Mouse (Mus musculus) hindbrain, embryonic 14.5 days (tissue): ENCODE data around the gene Nav2. TPM values are rescaled to one million over a fixed set of nuclear protein-coding genes. Genes with fewer than 3 reads are reported as not detected.

Experiments
- ATAC-seq: fragments of 200-750 bp; cut with Nextera tagmentation; 2 replicates; pipeline ENCODE4 v1.8.0; 2017; ENCODE audit warnings: moderate number of reproducible peaks, mild to moderate bottlenecking, moderate TSS enrichment, moderate library complexity; ENCODE audit not compliant: low FRiP score
- DNase-seq: peaks from one replicate; pipeline ENCODE4 v3.0.0-alpha.2; 2015; ENCODE audit warnings: low spot score
- H3K27ac ChIP-seq: fragments of 300-500 bp; sonication (generic); 2 replicates; pipeline ENCODE4 v1.5.1; 2014; ENCODE audit warnings: mild to moderate bottlenecking, moderate library complexity
- H3K27me3 ChIP-seq: fragments of 300-500 bp; sonication (generic); 2 replicates; pipeline ENCODE4 v1.6.1; 2014; ENCODE audit warnings: mild to moderate bottlenecking, low read length, mixed read lengths; ENCODE audit not compliant: control insufficient read depth, insufficient read depth
- H3K36me3 ChIP-seq: fragments of 300-500 bp; sonication (generic); replicated peaks from 2 replicates; pipeline ENCODE4 v1.6.1; 2014; ENCODE audit not compliant: control insufficient read depth, insufficient read depth
- H3K4me1 ChIP-seq: fragments of 300-500 bp; sonication (generic); replicated peaks from 2 replicates; pipeline ENCODE4 v1.6.1; 2014; ENCODE audit warnings: antibody characterized with exemption, low read length, mixed read lengths; ENCODE audit not compliant: control insufficient read depth, insufficient read depth
- H3K4me2 ChIP-seq: fragments of 300-500 bp; sonication (generic); replicated peaks from 2 replicates; pipeline ENCODE4 v1.6.1; 2014; ENCODE audit warnings: mild to moderate bottlenecking, moderate library complexity
- H3K4me3 ChIP-seq: fragments of 300-500 bp; sonication (generic); replicated peaks from 2 replicates; pipeline ENCODE4 v1.5.1; 2014; ENCODE audit warnings: mild to moderate bottlenecking, low read length
- H3K9ac ChIP-seq: fragments of 300-500 bp; sonication (generic); 2 replicates; pipeline ENCODE4 v1.6.1; 2014
- H3K9me3 ChIP-seq: fragments of 300-500 bp; sonication (generic); 2 replicates; pipeline ENCODE4 v1.6.1; 2016; ENCODE audit warnings: low read length; ENCODE audit not compliant: control insufficient read depth
- WGBS: fragments of 180-500 bp; shearing (Covaris S2); extraction: QIAGEN DNeasy Blood & Tissue Kit; methylation state at CpG from one replicate; pipeline ENCODE4 v1.1.7; 2014; 5-methylcytosine and 5-hydroxymethylcytosine counted together
- polyA plus RNA-seq: library from polyadenylated mRNA; unstranded; fragments of >200 nt; fragmentation: Nextera tagmentation; extraction: Ambion mirVana; gene quantifications from 2 replicates; pipeline ENCODE4 v1.2.1, GENCODE M21; 2014

Gene Nav2
- polyA plus RNA-seq, 1 experiment from 2014 or later: 28.2 TPM

GRCm38 (mm10) chr7:48883525-48884265, 24.8 kb upstream of the Nav2 start:
- Histone ChIP-seq H3K36me3 (no peaks in the 10 kb centered on the region), H3K27ac (no peak overlapping the region), H3K9ac (no peak overlapping the region), H3K9me3 (no peaks in the 10 kb centered on the region), H3K4me2 (no peak overlapping the region), H3K4me1 (peaks cover 5% of the 10 kb centered on the region; the same call in 1 of the 2 replicates), H3K4me3 (no peak overlapping the region), H3K27me3 (peaks cover 25% of the 10 kb centered on the region)
- ATAC-seq: no peak
- WGBS: 87% methylated on average over 4 of the region's 4 CpGs
- no peak for DNase-seq

GRCm38 (mm10) chr7:48884266-48884611, 24.3 kb upstream of the Nav2 start:
- 77% methylated on average over 5 of the region's 5 CpGs for WGBS

GRCm38 (mm10) chr7:48887973-48888372, 20.5 kb upstream of the Nav2 start:
- Histone ChIP-seq H3K36me3 (no peaks in the 10 kb centered on the region), H3K9ac (no peak overlapping the region), H3K27me3 (peaks cover 13% of the 10 kb centered on the region), H3K4me1 (peaks cover 8% of the 10 kb centered on the region), H3K27ac (no peak overlapping the region), H3K4me2 (no peak overlapping the region), H3K9me3 (no peaks in the 10 kb centered on the region), H3K4me3 (no peak overlapping the region)
- no peak for ATAC-seq
- 39% methylated on average over 8 of the region's 8 CpGs for WGBS
- no peak for DNase-seq

More at GRCm38 (mm10) chr7:48884266-48884611, 24.3 kb upstream of the Nav2 start:
- ATAC-seq: no peak
- Histone ChIP-seq H3K4me3 (no peak overlapping the region), H3K9ac (no peak overlapping the region), H3K36me3 (no peaks in the 10 kb centered on the region), H3K27me3 (peaks cover 25% of the 10 kb centered on the region), H3K4me2 (no peak overlapping the region), H3K9me3 (no peaks in the 10 kb centered on the region), H3K4me1 (peaks cover 5% of the 10 kb centered on the region; the same call in 1 of the 2 replicates), H3K27ac (no peak overlapping the region)
- no peak for DNase-seq

- Histone ChIP-seq H3K27ac (no peak overlapping the region), H3K9me3 (no peaks in the 10 kb centered on the region), H3K9ac (no peak overlapping the region), H3K4me3 (no peak overlapping the region), H3K4me1 (peaks cover 8% of the 10 kb centered on the region), H3K36me3 (no peaks in the 10 kb centered on the region), H3K4me2 (no peak overlapping the region), H3K27me3 (0 out of 2 replicates have a peak, but pooled peaks cover 8% of the 10 kb centered on the region)
- DNase-seq (no peak), ATAC-seq (no peak)
- WGBS: 70% methylated on average over 2 of the region's 2 CpGs
Measured at GRCm38 (mm10) chr7:48888751-48889150, 19.8 kb upstream of the Nav2 start.

GRCm38 (mm10) chr7:48891029-48891428, 17.5 kb upstream of the Nav2 start:
- 31% methylated on average over 5 of the region's 5 CpGs for WGBS
- ATAC-seq (peak; percentile 24; the same call in 1 of the 2 replicates), DNase-seq (no peak)
- Histone ChIP-seq H3K9me3 (no peaks in the 10 kb centered on the region), H3K36me3 (no peaks in the 10 kb centered on the region), H3K4me1 (peaks cover 8% of the 10 kb centered on the region), H3K4me3 (no peak overlapping the region), H3K9ac (no peak overlapping the region), H3K27ac (no peak overlapping the region), H3K4me2 (no peak overlapping the region), H3K27me3 (no peaks in the 10 kb centered on the region)

- DNase-seq (no peak), ATAC-seq (no peak)
- no peaks in the 10 kb centered on the region for H3K27me3 ChIP-seq
- no peak overlapping the region for H3K4me3 ChIP-seq
- H3K4me2 ChIP-seq: no peak overlapping the region
- H3K4me1 ChIP-seq: peaks cover 20% of the 10 kb centered on the region
- H3K27ac ChIP-seq: no peak overlapping the region
- no peaks in the 10 kb centered on the region for H3K9me3 ChIP-seq
- H3K36me3 ChIP-seq: no peaks in the 10 kb centered on the region
- WGBS: 79% methylated on average over 7 of the region's 7 CpGs
- H3K9ac ChIP-seq: no peak overlapping the region
Measured at GRCm38 (mm10) chr7:48893093-48893492, 15.4 kb upstream of the Nav2 start.

GRCm38 (mm10) chr7:48894152-48894551, 14.4 kb upstream of the Nav2 start:
- peaks cover 20% of the 10 kb centered on the region for H3K4me1 ChIP-seq
- H3K27me3 ChIP-seq: no peaks in the 10 kb centered on the region
- no peak overlapping the region for H3K4me2 ChIP-seq
- ATAC-seq (no peak), DNase-seq (peak; percentile 92)
- H3K9ac ChIP-seq: no peak overlapping the region
- no peaks in the 10 kb centered on the region for H3K9me3 ChIP-seq
- H3K36me3 ChIP-seq: no peaks in the 10 kb centered on the region
- no peak overlapping the region for H3K27ac ChIP-seq
- no peak overlapping the region for H3K4me3 ChIP-seq
- 2% methylated on average over 6 of the region's 6 CpGs for WGBS

GRCm38 (mm10) chr7:48894763-48895162, 13.8 kb upstream of the Nav2 start:
- Histone ChIP-seq H3K36me3 (no peaks in the 10 kb centered on the region), H3K9me3 (no peaks in the 10 kb centered on the region), H3K4me1 (peaks cover 20% of the 10 kb centered on the region), H3K27ac (no peak overlapping the region), H3K4me3 (no peak overlapping the region), H3K9ac (no peak overlapping the region), H3K4me2 (no peak overlapping the region), H3K27me3 (no peaks in the 10 kb centered on the region)
- WGBS: 88% methylated on average over 6 of the region's 6 CpGs
- no peak for ATAC-seq
- no peak for DNase-seq

- H3K4me3 ChIP-seq: no peak overlapping the region
- WGBS: 85% methylated on average over 4 of the region's 4 CpGs
- H3K36me3 ChIP-seq: no peaks in the 10 kb centered on the region
- no peak for ATAC-seq
- H3K27me3 ChIP-seq: no peaks in the 10 kb centered on the region
- H3K9ac ChIP-seq: no peak overlapping the region
- no peak for DNase-seq
- no peak overlapping the region for H3K4me2 ChIP-seq
- H3K27ac ChIP-seq: no peak overlapping the region
- H3K4me1 ChIP-seq: peaks cover 20% of the 10 kb centered on the region
- H3K9me3 ChIP-seq: no peaks in the 10 kb centered on the region
Measured at GRCm38 (mm10) chr7:48895475-48895874, 13.0 kb upstream of the Nav2 start.
